30 mouse cellular contexts compared by ENCODE assay signal in genomic region chr14:12437422-12437821, GRCm38 (mm10).
DNase-seq lines count a peak whose midpoint lies in the region; ATAC-seq and TF ChIP-seq lines count a peak whose summit lies in the region.
"Had no signal": no experiment of that assay in that cellular context is flagged by ENCODE, and none has a peak within 500 bp of the region (broad histone marks: within the 10 kb centered on the region; RNA-seq: fewer than 3 reads in every experiment).

No protein-coding gene starts in this region.

- no peak overlapping the region for H3K4me2 ChIP-seq in lung, embryonic 16.5 days (ENCODE audit: low read depth, low read length)
- H3K4me2 ChIP-seq: embryonic facial prominence, embryonic 13.5 days; heart, embryonic 13.5 days; hindbrain, embryonic 12.5 days; kidney, embryonic 15.5 days; liver, embryonic 13.5 days; midbrain, embryonic 11.5 days had no signal

- H3K4me1 ChIP-seq in lung, embryonic 16.5 days (replicated peaks; ENCODE audit: control insufficient read depth, insufficient read depth, low read length): no peaks in the 10 kb centered on the region
- H3K4me1 ChIP-seq in bone marrow macrophage, adult 2 months (ENCODE audit: control insufficient read depth, insufficient read depth, low read length): peaks cover 37% of the 10 kb centered on the region
- H3K4me1 ChIP-seq in cortical plate, adult 2 months (ENCODE audit: control insufficient read depth, insufficient read depth, low read length): peaks cover 3% of the 10 kb centered on the region
- H3K4me1 ChIP-seq: heart, embryonic 13.5 days; hindbrain, embryonic 12.5 days; kidney, embryonic 15.5 days; liver, embryonic 13.5 days had no signal

- no peaks in the 10 kb centered on the region for H3K27me3 ChIP-seq in lung, embryonic 16.5 days (ENCODE audit: control insufficient read depth, insufficient read depth, low read depth, low read length)
- H3K27me3 ChIP-seq: CH12.LX; embryonic facial prominence, embryonic 13.5 days; heart, embryonic 13.5 days; kidney, embryonic 15.5 days; liver, embryonic 13.5 days had no signal

- TF ChIP-seq POLR2A in bone marrow macrophage, adult 2 months (IDR thresholded peaks at IDR 0.05; ENCODE audit: borderline replicate concordance, low read depth, low read length): no peak
- no peak for TF ChIP-seq POLR2A in cortical plate, adult 2 months (IDR thresholded peaks at IDR 0.05; ENCODE audit: extremely low read depth, insufficient read depth, low read length)

- peak; percentile 31; the same call in 1 of the 2 replicates for ATAC-seq in lung, embryonic 16.5 days (ENCODE audit: low read depth)
- ATAC-seq: intestine, postnatal 0 days; lung, postnatal 0 days; Patski had no signal

- no peaks in the 10 kb centered on the region for H3K9me3 ChIP-seq in lung, embryonic 16.5 days (ENCODE audit: control insufficient read depth, low read length)
- H3K9me3 ChIP-seq: embryonic facial prominence, embryonic 13.5 days; G1E; heart, embryonic 13.5 days; hindbrain, embryonic 12.5 days; kidney, embryonic 15.5 days; liver, embryonic 13.5 days had no signal

- DNase-seq in frontal cortex, postnatal 36 days (ENCODE audit: low spot score in 2 of 2): peak; percentile 31 to 42
- DNase-seq in frontal cortex, postnatal 10 days (ENCODE audit: low spot score in 2 of 2): no peak
- DNase-seq in lung, postnatal 36 days: no peak
- DNase-seq in adrenal gland, adult 8-10 months: no peak
- DNase-seq: adrenal gland, adult 2 months; B cell, adult 2 months; cerebellum, adult 2 months; cerebellum, postnatal 25 days; embryo, embryonic 11 days; gastrocnemius, postnatal 36 days; heart, adult 2 months; heart, postnatal 14 days; kidney, postnatal 36 days; liver, embryonic 13.5 days; thymus, adult 18-20 months; thymus, postnatal 36 days had no signal

- no peaks in the 10 kb centered on the region for H3K36me3 ChIP-seq in lung, embryonic 16.5 days (ENCODE audit: control insufficient read depth, insufficient read depth, low read length)
- H3K36me3 ChIP-seq: embryonic facial prominence, embryonic 13.5 days; G1E; heart, embryonic 13.5 days; kidney, embryonic 15.5 days; liver, embryonic 13.5 days had no signal

- H3K4me3 ChIP-seq in lung, embryonic 16.5 days (ENCODE audit: low read length): no peak overlapping the region
- peak overlapping the region; percentile 32 for H3K4me3 ChIP-seq in bone marrow macrophage, adult 2 months (ENCODE audit: insufficient read depth, low read length)
- H3K4me3 ChIP-seq in cortical plate, adult 2 months (ENCODE audit: insufficient read depth, low read length): no peak overlapping the region
- H3K4me3 ChIP-seq: embryonic facial prominence, embryonic 13.5 days; erythroblast, embryonic 14.5 days; heart, adult 2 months; heart, embryonic 13.5 days; hindbrain, embryonic 12.5 days; kidney, embryonic 15.5 days; liver, embryonic 13.5 days had no signal

- 58% methylated on average over 7 of the region's 7 CpGs for WGBS in lung, embryonic 16.5 days

- H3K27ac ChIP-seq in lung, embryonic 16.5 days (ENCODE audit: low read length): no peak overlapping the region
- peak overlapping the region; percentile 58 for H3K27ac ChIP-seq in bone marrow macrophage, adult 2 months (ENCODE audit: insufficient read depth, low read depth, low read length)
- H3K27ac ChIP-seq in cortical plate, adult 2 months (ENCODE audit: insufficient read depth, low read length): peak overlapping the region; percentile 61
- H3K27ac ChIP-seq: embryonic facial prominence, embryonic 13.5 days; heart, adult 2 months; heart, embryonic 13.5 days; hindbrain, embryonic 12.5 days; kidney, embryonic 15.5 days; liver, embryonic 13.5 days had no signal

- TF ChIP-seq CTCF in bone marrow macrophage, adult 2 months (IDR thresholded peaks at IDR 0.05; ENCODE audit: low read depth, low read length): no peak
- no peak for TF ChIP-seq CTCF in cortical plate, adult 2 months (IDR thresholded peaks at IDR 0.05; ENCODE audit: extremely low read depth, insufficient read depth, low read length)

- no peak overlapping the region for H3K9ac ChIP-seq in lung, embryonic 16.5 days (ENCODE audit: low read length)
- H3K9ac ChIP-seq: embryonic facial prominence, embryonic 13.5 days; heart, embryonic 13.5 days; hindbrain, embryonic 12.5 days; kidney, embryonic 15.5 days; liver, embryonic 13.5 days had no signal

Comparison
In these comparisons a context has a peak if more than half of its experiments do, and no peak if none do; other contexts are left out.
1. DNase-seq: peak in frontal cortex, postnatal 36 days (2 of 2); none in frontal cortex, postnatal 10 days (0 of 2), lung, postnatal 36 days (single experiment) and adrenal gland, adult 8-10 months (single experiment).